Mouse (Mus musculus): ENCODE measurements around the gene Auts2. TPM values are rescaled to one million over a fixed set of nuclear protein-coding genes. Genes with fewer than 3 reads are reported as not detected.

Auts2 gene
- total RNA-seq, 2 experiments from 2014 or later, result 24.3 to 29.9 TPM

- peak; percentile 61 to 74 for DNase-seq
Observed at GRCm38 (mm10) chr5:132170010-132170409, 373.1 kb downstream of the Auts2 start.

GRCm38 (mm10) chr5:132168805-132169204 is 374.3 kb downstream of the Auts2 start:
- no peak for DNase-seq

- no peak for DNase-seq
Observed at GRCm38 (mm10) chr5:132168224-132168623, 374.9 kb downstream of the Auts2 start.

- DNase-seq, result no peak
Observed at GRCm38 (mm10) chr5:132166559-132166958, 376.6 kb downstream of the Auts2 start.

GRCm38 (mm10) chr5:132163960-132164359 is 379.2 kb downstream of the Auts2 start:
- DNase-seq, result no peak

- no peak for DNase-seq
Observed at GRCm38 (mm10) chr5:132162206-132162533, 381.0 kb downstream of the Auts2 start.

GRCm38 (mm10) chr5:132161338-132162205 is 381.6 kb downstream of the Auts2 start:
- DNase-seq, result peak; percentile 15 to 23

GRCm38 (mm10) chr5:132144181-132144580 is 399.0 kb downstream of the Auts2 start:
- DNase-seq, result no peak

GRCm38 (mm10) chr5:132140816-132141215 is 402.3 kb downstream of the Auts2 start:
- no peak for DNase-seq

GRCm38 (mm10) chr5:132135941-132136663 is 407.0 kb downstream of the Auts2 start:
- DNase-seq, result no peak

- DNase-seq, result no peak
Observed at GRCm38 (mm10) chr5:132131948-132132347, 411.2 kb downstream of the Auts2 start.

GRCm38 (mm10) chr5:132130577-132130976 is 412.6 kb downstream of the Auts2 start:
- DNase-seq, result no peak

- no peak for DNase-seq
Observed at GRCm38 (mm10) chr5:132126626-132127025, 416.5 kb downstream of the Auts2 start.

- DNase-seq, result peak in 1 of 2 experiments; percentile 30
Observed at GRCm38 (mm10) chr5:132115631-132116030, 427.5 kb downstream of the Auts2 start.

GRCm38 (mm10) chr5:132114561-132115301 is 428.4 kb downstream of the Auts2 start:
- peak; percentile 13 to 30 for DNase-seq

- DNase-seq, result peak; percentile 30 to 59
Observed at GRCm38 (mm10) chr5:132113480-132113879, 429.7 kb downstream of the Auts2 start.

- DNase-seq, result no peak
Observed at GRCm38 (mm10) chr5:132112666-132113065, 430.5 kb downstream of the Auts2 start.

- no peak for DNase-seq
Observed at GRCm38 (mm10) chr5:132102426-132102825, 440.7 kb downstream of the Auts2 start.

- peak; percentile 45 to 58 for DNase-seq
Observed at GRCm38 (mm10) chr5:132098461-132098860, 444.7 kb downstream of the Auts2 start.

- no peak for DNase-seq
Observed at GRCm38 (mm10) chr5:132092721-132093120, 450.4 kb downstream of the Auts2 start.

- no peak for DNase-seq
Observed at GRCm38 (mm10) chr5:132089496-132090250, 453.5 kb downstream of the Auts2 start.

GRCm38 (mm10) chr5:132088585-132088984 is 454.6 kb downstream of the Auts2 start:
- DNase-seq, result no peak
